Mouse (Mus musculus) ES-E14 (cell line): ENCODE results near the gene C1qtnf5. TPM values are rescaled to one million over a fixed set of nuclear protein-coding genes. Genes with fewer than 3 reads are reported as not detected.

Source experiments
- DNase-seq: peaks from one replicate; pipeline ENCODE4 v3.0.0-alpha.2; 2013; ENCODE audit warnings: low read depth, low spot score
- H3K27ac ChIP-seq: 2 replicates; pipeline ENCODE4 v1.5.1; 2012; ENCODE audit warnings: low read depth, mild to moderate bottlenecking, low read length, moderate library complexity, mixed read lengths; ENCODE audit not compliant: poor library complexity, insufficient read depth, severe bottlenecking
- H3K36me3 ChIP-seq: 2 replicates; pipeline ENCODE4 v1.6.1; 2012; ENCODE audit warnings: mild to moderate bottlenecking, low read length, moderate library complexity, mixed read lengths; ENCODE audit not compliant: control insufficient read depth, poor library complexity, insufficient read depth, severe bottlenecking
- H3K4me1 ChIP-seq, 2 experiments: fragments of 150-350 bp in 1 of 2; sonication (generic) in 1 of 2; 2 replicates each; pipeline ENCODE4 v1.6.1; 2012; ENCODE audit warnings: low read length in 2 of 2, mild to moderate bottlenecking in 1 of 2, mixed read lengths in 1 of 2; ENCODE audit not compliant: control insufficient read depth in 2 of 2, insufficient read depth in 2 of 2, poor library complexity in 1 of 2
- H3K4me3 ChIP-seq, 2 experiments: fragments of 150-350 bp in 1 of 2; sonication (generic) in 1 of 2; 2 replicates each; pipeline ENCODE4 v1.5.1; 2012; ENCODE audit warnings: low read length in 2 of 2, low read depth in 1 of 2, mild to moderate bottlenecking in 1 of 2, mixed read lengths in 1 of 2; ENCODE audit not compliant: insufficient read depth in 1 of 2, poor library complexity in 1 of 2, severe bottlenecking in 1 of 2
- H3K9ac ChIP-seq: 2 replicates; pipeline ENCODE4 v1.6.1; 2012; ENCODE audit warnings: low read depth, mild to moderate bottlenecking, low read length, mixed read lengths; ENCODE audit not compliant: poor library complexity, insufficient read depth, severe bottlenecking
- H3K9me3 ChIP-seq: fragments of 150-350 bp; sonication (generic); 2 replicates; pipeline ENCODE4 v1.6.1; 2012; ENCODE audit warnings: low read depth, mild to moderate bottlenecking, low read length; ENCODE audit not compliant: control insufficient read depth, insufficient read depth
- CHD2 ChIP-seq: IDR thresholded peaks from 2 replicates; pipeline ENCODE4 v1.6.1; 2014; ENCODE audit warnings: mild to moderate bottlenecking, low read depth, low read length, inconsistent platforms
- HCFC1 ChIP-seq: IDR thresholded peaks from 2 replicates; pipeline ENCODE4 v1.6.1; 2012; ENCODE audit warnings: low read length, inconsistent platforms, borderline replicate concordance; ENCODE audit not compliant: insufficient read depth
- MAFK ChIP-seq: IDR thresholded peaks from 2 replicates; pipeline ENCODE4 v1.6.1; 2014; ENCODE audit warnings: mild to moderate bottlenecking, low read depth, low read length, inconsistent platforms; ENCODE audit not compliant: insufficient read depth
- ZC3H11A ChIP-seq: IDR thresholded peaks from 2 replicates; pipeline ENCODE4 v1.6.1; 2012; ENCODE audit warnings: low read depth, mild to moderate bottlenecking, inconsistent platforms, low read length, borderline replicate concordance
- ZNF384 ChIP-seq: IDR thresholded peaks from 2 replicates; pipeline ENCODE4 v1.6.1; 2012; ENCODE audit warnings: low read depth, low read length, inconsistent platforms
- in situ Hi-C, 2 experiments: fragments of 600-800 bp; cut with MboI; formaldehyde crosslinking; loops; one replicate each; pipeline ENCODE4 v1.15.1; 2025; ENCODE audit warnings: low sequenced_read_pairs in 2 of 2, inconsistent platforms in 1 of 2; ENCODE audit not compliant: unreplicated experiment in 2 of 2
- total RNA-seq: library from RNA; depleted of rRNA; stranded (reverse); fragments of 300-350 nt; gene quantifications from 2 replicates; pipeline ENCODE4 v1.2.3, GENCODE M21; 2012

Gene C1qtnf5
- total RNA-seq, 1 experiment: 1.6 TPM

GRCm38 (mm10) chr9:44133287-44133686 lies 26.2 kb downstream of the C1qtnf5 start:
- Histone ChIP-seq H3K27ac (no peak overlapping the region), H3K36me3 (peaks cover 4% of the 10 kb centered on the region), H3K4me1 (peaks cover 5 to 41% of the 10 kb centered on the region in 2 experiments; a peak in 3 of 4 replicates), H3K9ac (no peak overlapping the region), H3K9me3 (no peaks in the 10 kb centered on the region), H3K4me3 (no peak overlapping the region)
- TF ChIP-seq ZC3H11A (no peak), MAFK (no peak), HCFC1 (no peak), ZNF384 (no peak), CHD2 (no peak)
- no peak for DNase-seq
- in situ Hi-C loops: no loop called here

GRCm38 (mm10) chr9:44134101-44134850 lies 27.2 kb downstream of the C1qtnf5 start, which contains the start of gene Mcam:
TSS of gene Mcam (plus strand) at chr9:44134469.
- no peak for DNase-seq
- in situ Hi-C loops: no loop called here
- TF ChIP-seq MAFK (no peak), ZC3H11A (no peak), CHD2 (no peak), HCFC1 (0 out of 2 replicates have a peak, but pooled peaks have one; percentile 23), ZNF384 (no peak)
- Histone ChIP-seq H3K9ac (peak within 1 kb of the TSS; percentile 40), H3K36me3 (peaks cover 9% of the 10 kb centered on the region), H3K27ac (no peak within 1 kb of the TSS), H3K4me1 (peaks cover 2 to 44% of the 10 kb centered on the region in 2 experiments; a peak in 2 of 4 replicates), H3K4me3 (peak within 1 kb of the TSS; percentile 72 to 94), H3K9me3 (no peaks in the 10 kb centered on the region)

GRCm38 (mm10) chr9:44134851-44135730 lies 28.0 kb downstream of the C1qtnf5 start:
- in situ Hi-C loops: no loop called here
- no peak overlapping the region for H3K27ac ChIP-seq
- peak overlapping the region; percentile 40 for H3K9ac ChIP-seq
- no peaks in the 10 kb centered on the region for H3K9me3 ChIP-seq
- TF ChIP-seq ZNF384: no peak
- no peak for TF ChIP-seq CHD2
- TF ChIP-seq MAFK: no peak
- TF ChIP-seq ZC3H11A: no peak
- DNase-seq: no peak
- peaks cover 5 to 46% of the 10 kb centered on the region in 2 experiments for H3K4me1 ChIP-seq
- peak overlapping the region; percentile 72 to 94 for H3K4me3 ChIP-seq
- peaks cover 16% of the 10 kb centered on the region for H3K36me3 ChIP-seq

DNA sequence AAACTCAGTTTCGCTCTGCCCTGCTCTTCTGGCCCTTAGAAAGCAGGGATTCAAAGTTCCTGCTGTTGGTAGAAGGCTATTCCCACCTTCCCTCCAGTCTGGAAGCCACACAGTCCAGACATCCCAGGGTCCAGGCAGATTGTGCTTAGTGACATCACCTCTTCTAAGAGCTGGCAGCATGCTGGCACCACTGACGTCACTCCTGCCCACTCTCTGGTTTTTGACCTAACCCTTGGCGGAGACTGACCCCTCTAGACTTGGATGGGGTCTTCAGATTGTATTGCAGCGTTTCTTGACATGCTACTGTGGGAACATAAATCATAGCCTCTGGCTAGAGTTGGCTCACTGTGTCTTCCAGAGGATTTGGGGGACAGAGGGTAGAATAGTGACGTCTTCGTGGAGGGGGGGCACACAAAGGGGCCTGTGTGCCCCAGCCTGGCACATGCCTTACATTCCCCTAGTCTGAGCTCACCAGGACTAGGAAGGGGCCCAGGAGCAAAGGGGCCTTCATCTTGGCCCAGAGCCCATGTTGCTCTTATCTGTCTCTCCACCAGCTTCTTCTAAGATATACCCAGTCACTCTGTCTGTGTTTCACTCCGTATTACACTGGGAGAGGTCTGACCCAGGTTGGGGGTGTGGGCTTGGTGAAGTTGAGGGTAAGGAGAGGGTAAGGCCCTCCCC lies 28.8 kb downstream of the C1qtnf5 start:
- in situ Hi-C loops: no loop called here
- Histone ChIP-seq H3K36me3 (peaks cover 22% of the 10 kb centered on the region), H3K27ac (no peak overlapping the region), H3K4me1 (peaks cover 6 to 51% of the 10 kb centered on the region in 2 experiments), H3K9ac (peak overlapping the region; percentile 40; the same call in 1 of the 2 replicates), H3K9me3 (no peaks in the 10 kb centered on the region), H3K4me3 (peak overlapping the region in 1 of 2 experiments; percentile 72; a peak in 2 of 4 replicates)
- no peak for DNase-seq
- TF ChIP-seq MAFK (no peak), ZNF384 (no peak), ZC3H11A (no peak), HCFC1 (no peak), CHD2 (no peak)
